Mouse (Mus musculus) testis, adult 2 months (tissue): ENCODE results near the gene Rabggtb.

Experiments
- CTCF ChIP-seq: fragments of 200-500 bp; IDR thresholded peaks from 2 replicates; pipeline ENCODE4 v1.5.1; 2012; ENCODE audit warnings: low read depth, mild to moderate bottlenecking, inconsistent platforms, low read length, moderate library complexity; ENCODE audit not compliant: control insufficient read depth, insufficient read depth, insufficient replicate concordance
- POLR2A ChIP-seq: fragments of 200-500 bp; IDR thresholded peaks from 2 replicates; pipeline ENCODE4 v1.6.1; 2012; ENCODE audit warnings: low read depth, mild to moderate bottlenecking, inconsistent platforms, low read length, moderate library complexity; ENCODE audit not compliant: control insufficient read depth

- TF ChIP-seq CTCF (no peak), POLR2A (no peak)
Measured at GRCm38 (mm10) chr3:153908919-153909318, 3.9 kb downstream of the Rabggtb start.
